In the genomic region with DNA sequence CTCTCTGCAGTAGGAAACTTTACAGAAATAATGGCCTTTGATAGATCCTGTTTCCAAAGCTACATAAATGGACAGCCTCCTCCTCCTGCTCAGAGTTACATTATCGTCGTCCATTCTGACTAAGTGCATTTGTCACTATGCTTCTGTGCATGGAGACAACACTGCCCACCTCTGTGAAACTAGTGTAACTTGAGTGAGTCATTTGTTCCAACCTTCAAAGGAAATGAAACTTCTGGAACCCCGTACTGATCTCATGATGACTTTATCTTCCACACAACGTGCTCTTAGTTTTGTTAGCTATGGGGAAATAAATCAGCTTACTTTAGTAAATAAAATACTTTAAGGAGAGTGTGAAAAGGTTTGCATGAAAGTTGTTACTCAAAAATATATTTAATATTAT, we compare ENCODE assay signal across 26 mouse cellular contexts. TPM values are rescaled to one million over a fixed set of nuclear protein-coding genes. Genes with fewer than 3 reads are reported as not detected.
DNase-seq lines count a peak whose midpoint lies in the region; ATAC-seq and TF ChIP-seq lines count a peak whose summit lies in the region.
"Had no signal": no experiment of that assay in that cellular context is flagged by ENCODE, and none has a peak within 500 bp of the region (broad histone marks: within the 10 kb centered on the region; RNA-seq: fewer than 3 reads in every experiment).

No protein-coding gene starts in this region.

- DNase-seq in right cerebral cortex, adult 18-20 months, result peak; percentile 37
- DNase-seq in right cerebral cortex, postnatal 25 days, result no peak
- DNase-seq in CH12.LX (ENCODE audit: extremely low read depth), result peak; percentile 90
- no peak for DNase-seq in forebrain, embryonic 14.5 days (ENCODE audit: low spot score)
- DNase-seq in adrenal gland, adult 8-10 months, result no peak
- DNase-seq: adrenal gland, adult 2 months; adrenal gland, postnatal 14 days; B cell, adult 2 months; cerebellum, adult 11 months; cerebellum, adult 18-20 months; cerebellum, adult 8-10 months; cerebellum, adult 9-11 months; cerebellum, postnatal 14 days; cerebellum, postnatal 36 days; embryo, embryonic 11 days; forebrain, postnatal 0 days had no signal

- TF ChIP-seq POLR2A in CH12.LX (IDR thresholded peaks at IDR 0.05; ENCODE audit: low read depth, low read length) (no peak), myocyte (IDR thresholded peaks at IDR 0.05; ENCODE audit: insufficient read length, low read depth) (no peak)

- peak; percentile 100 for TF ChIP-seq EP300 in CH12.LX (IDR thresholded peaks at IDR 0.05; ENCODE audit: low read length)

- in situ Hi-C loops in CH12.LX (cut with MboI; ENCODE audit: low pct_ligation_motif_present, low pct_unique_long_range_greater_than_20kb, low sequenced_read_pairs), result no loop called here

- H3K27me3 ChIP-seq in CH12.LX (replicated peaks), result no peaks in the 10 kb centered on the region
- no peaks in the 10 kb centered on the region for H3K27me3 ChIP-seq in myocyte (ENCODE audit: control insufficient read depth, insufficient read depth, insufficient read length)
- no peaks in the 10 kb centered on the region for H3K27me3 ChIP-seq in forebrain, embryonic 14.5 days (replicated peaks; ENCODE audit: control insufficient read depth, insufficient read depth, low read length)
- H3K27me3 ChIP-seq: embryonic facial prominence, embryonic 13.5 days; embryonic facial prominence, embryonic 15.5 days; forebrain, embryonic 12.5 days; forebrain, embryonic 15.5 days had no signal

- TF ChIP-seq RAD21 in CH12.LX (IDR thresholded peaks at IDR 0.05; ENCODE audit: low read depth, low read length), result peak; percentile 17

- H3K79me2 ChIP-seq in CH12.LX (replicated peaks; ENCODE audit: control insufficient read depth, extremely low read depth, insufficient read depth, poor library complexity, severe bottlenecking), result no peaks in the 10 kb centered on the region
- peaks cover 1% of the 10 kb centered on the region for H3K79me2 ChIP-seq in myocyte (ENCODE audit: control insufficient read depth, insufficient read depth)

- H3K4me2 ChIP-seq in CH12.LX (ENCODE audit: insufficient read depth, low read depth, poor library complexity, severe bottlenecking), result peak overlapping the region; percentile 82
- H3K4me2 ChIP-seq in myocyte (ENCODE audit: low read depth), result peak overlapping the region; percentile 3
- no peak overlapping the region for H3K4me2 ChIP-seq in forebrain, embryonic 14.5 days (ENCODE audit: low read length)
- H3K4me2 ChIP-seq: embryonic facial prominence, embryonic 13.5 days; embryonic facial prominence, embryonic 15.5 days; forebrain, embryonic 12.5 days; forebrain, embryonic 15.5 days had no signal

- no peaks in the 10 kb centered on the region for H3K36me3 ChIP-seq in CH12.LX (replicated peaks in 1 of 2; ENCODE audit: control insufficient read depth in 1 of 2, insufficient read depth in 1 of 2, low read length in 1 of 2)
- H3K36me3 ChIP-seq in myocyte (ENCODE audit: control insufficient read depth, insufficient read depth), result no peaks in the 10 kb centered on the region
- no peaks in the 10 kb centered on the region for H3K36me3 ChIP-seq in forebrain, embryonic 14.5 days (ENCODE audit: control insufficient read depth, insufficient read depth, low read length)
- H3K36me3 ChIP-seq: embryonic facial prominence, embryonic 13.5 days; embryonic facial prominence, embryonic 15.5 days; forebrain, embryonic 10.5 days; forebrain, embryonic 12.5 days; forebrain, embryonic 15.5 days had no signal

- H3K4me3 ChIP-seq in CH12.LX (replicated peaks in 1 of 3; ENCODE audit: low read depth in 2 of 3, low read length in 2 of 3, poor library complexity in 1 of 3) (no peak overlapping the region), myocyte (no peak overlapping the region)
- H3K4me3 ChIP-seq in forebrain, embryonic 14.5 days (ENCODE audit: low read depth, low read length), result no peak overlapping the region
- H3K4me3 ChIP-seq: embryonic facial prominence, embryonic 13.5 days; embryonic facial prominence, embryonic 15.5 days; erythroblast, embryonic 14.5 days; forebrain, embryonic 10.5 days; forebrain, embryonic 12.5 days; forebrain, embryonic 15.5 days had no signal

- H3K27ac ChIP-seq in CH12.LX (ENCODE audit: insufficient read depth, low read depth), result no peak overlapping the region
- H3K27ac ChIP-seq in forebrain, embryonic 14.5 days (ENCODE audit: low read depth, low read length), result no peak overlapping the region
- H3K27ac ChIP-seq: embryonic facial prominence, embryonic 13.5 days; embryonic facial prominence, embryonic 15.5 days; forebrain, embryonic 10.5 days; forebrain, embryonic 12.5 days; forebrain, embryonic 15.5 days had no signal

- dilution Hi-C loops in CH12.LX (cut with MboI; ENCODE audit: extremely low pct_ligation_motif_present, extremely low pct_unique_long_range_greater_than_20kb, low sequenced_read_pairs), result no loop called here

- no peaks in the 10 kb centered on the region for H3K9me3 ChIP-seq in CH12.LX (replicated peaks; ENCODE audit: low read length)
- H3K9me3 ChIP-seq in forebrain, embryonic 14.5 days (replicated peaks; ENCODE audit: control insufficient read depth, low read length), result no peaks in the 10 kb centered on the region
- H3K9me3 ChIP-seq: embryonic facial prominence, embryonic 13.5 days; embryonic facial prominence, embryonic 15.5 days; forebrain, embryonic 10.5 days; forebrain, embryonic 12.5 days; forebrain, embryonic 15.5 days had no signal

- H3K4me1 ChIP-seq in CH12.LX (ENCODE audit: control insufficient read depth in 1 of 2, insufficient read depth in 2 of 2), result peaks cover 10 to 35% of the 10 kb centered on the region in 2 experiments
- H3K4me1 ChIP-seq in forebrain, embryonic 14.5 days (ENCODE audit: control insufficient read depth, insufficient read depth, low read length), result no peaks in the 10 kb centered on the region
- H3K4me1 ChIP-seq: embryonic facial prominence, embryonic 15.5 days; forebrain, embryonic 10.5 days; forebrain, embryonic 12.5 days; forebrain, embryonic 15.5 days had no signal

- no peak for ATAC-seq in forebrain, embryonic 14.5 days
- ATAC-seq: CD4-positive, CD25-positive, alpha-beta regulatory T cell, adult 4 months; forebrain, embryonic 15.5 days; forebrain, postnatal 0 days had no signal

- 87% methylated on average over 4 of the region's 4 CpGs for WGBS in forebrain, embryonic 14.5 days

- no peak overlapping the region for H3ac ChIP-seq in myocyte (ENCODE audit: control insufficient read depth, insufficient read length)

- H3K9ac ChIP-seq in CH12.LX (ENCODE audit: insufficient read depth, low read depth), result no peak overlapping the region
- no peak overlapping the region for H3K9ac ChIP-seq in forebrain, embryonic 14.5 days (ENCODE audit: low read length)
- H3K9ac ChIP-seq: embryonic facial prominence, embryonic 13.5 days; embryonic facial prominence, embryonic 15.5 days; forebrain, embryonic 12.5 days; forebrain, embryonic 15.5 days; forebrain, postnatal 0 days had no signal

- TF ChIP-seq CTCF in CH12.LX (conservative IDR thresholded peaks at IDR 0.05 in 1 of 2, IDR thresholded peaks at IDR 0.05 in 1 of 2; ENCODE audit: low read depth in 2 of 2, low read length in 2 of 2), result no peak

TF ChIP-seq in CH12.LX, 34 proteins besides CTCF, POLR2A, EP300 and RAD21 (continues in another document):
- peak; percentile 78; the same call in 1 of the 2 replicates for TF ChIP-seq CHD2 (IDR thresholded peaks at IDR 0.05; ENCODE audit: low read length)
- TF ChIP-seq TBP (conservative IDR thresholded peaks at IDR 0.05; ENCODE audit: low read depth, low read length), result no peak; the same call in 1 of the 2 replicates
- TF ChIP-seq ELF1 (IDR thresholded peaks at IDR 0.05; ENCODE audit: low read depth, low read length), result no peak
- peak; percentile 95 for TF ChIP-seq MYC (IDR thresholded peaks at IDR 0.05; ENCODE audit: low read depth, low read length)
- no peak for TF ChIP-seq USF1 (IDR thresholded peaks at IDR 0.05; ENCODE audit: low read depth, low read length)
- TF ChIP-seq JUN (IDR thresholded peaks at IDR 0.05; ENCODE audit: insufficient read depth, low read depth, low read length), result peak; percentile 100
- TF ChIP-seq MAX (IDR thresholded peaks at IDR 0.05; ENCODE audit: low read length), result peak; percentile 87
- TF ChIP-seq HCFC1 (IDR thresholded peaks at IDR 0.05; ENCODE audit: low read depth, low read length), result no peak
- peak; percentile 100 for TF ChIP-seq IRF4 (IDR thresholded peaks at IDR 0.05; ENCODE audit: low read depth, low read length)
- TF ChIP-seq MXI1 (IDR thresholded peaks at IDR 0.05; ENCODE audit: low read depth, low read length), result peak; percentile 47; the same call in 1 of the 2 replicates
- no peak for TF ChIP-seq NELFE (IDR thresholded peaks at IDR 0.05; ENCODE audit: low read depth, low read length)
- peak; percentile 93 for TF ChIP-seq RCOR1 (conservative IDR thresholded peaks at IDR 0.05; ENCODE audit: low read depth, low read length)
- TF ChIP-seq JUND (conservative IDR thresholded peaks at IDR 0.05; ENCODE audit: low read depth, low read length), result peak; percentile 100

TF ChIP-seq in myocyte, 11 proteins besides CTCF, POLR2A, EP300 and RAD21:
- TF ChIP-seq MYOG (IDR thresholded peaks at IDR 0.05; ENCODE audit: control insufficient read depth in 1 of 3, insufficient read depth in 1 of 3, insufficient read length in 2 of 3, low read depth in 2 of 3) (no peak), SRF (IDR thresholded peaks at IDR 0.05; ENCODE audit: control insufficient read depth, insufficient read length, low read depth) (no peak), TCF12 (IDR thresholded peaks at IDR 0.05; ENCODE audit: insufficient read depth, poor library complexity, severe bottlenecking) (no peak), REST (IDR thresholded peaks at IDR 0.05; ENCODE audit: insufficient read depth, insufficient read length) (no peak), MAX (IDR thresholded peaks at IDR 0.05; ENCODE audit: low read depth) (no peak), CEBPB (IDR thresholded peaks at IDR 0.05; ENCODE audit: insufficient read depth, poor library complexity, severe bottlenecking) (no peak), E2F4 (IDR thresholded peaks at IDR 0.05; ENCODE audit: insufficient read depth) (no peak), POLR2AphosphoS2 (IDR thresholded peaks at IDR 0.05; ENCODE audit: insufficient read length, low read depth) (no peak), TCF3 (IDR thresholded peaks at IDR 0.05; ENCODE audit: insufficient read length, low read depth) (no peak), USF1 (IDR thresholded peaks at IDR 0.05; ENCODE audit: low read depth) (no peak), MYOD1 (IDR thresholded peaks at IDR 0.05; ENCODE audit: control insufficient read depth in 1 of 3, insufficient read length in 2 of 3, low read depth in 2 of 3) (no peak)
TF ChIP-seq in myocyte: peak in this region for 0.

RNA-seq across cellular contexts. Expression of a gene that starts 50.1 kb away (rescaled TPM):
- total RNA-seq in CH12.LX (2012; rRNA removed) (not detected in 2 replicates), CH12.LX (2014; rRNA removed) (not detected in 2 replicates)
- polyA plus RNA-seq in CH12.LX (2012; ENCODE audit: insufficient read length, low read depth) (not detected in 2 replicates), myocyte (2012; fragmentation: generic; extraction: Trizol) (5.0 TPM)
- polyA plus RNA-seq in forebrain, embryonic 14.5 days (2014; fragmentation: Nextera tagmentation; extraction: Ambion mirVana), result 9.0 and 12.1 TPM in 2 replicates
- 10 to 100 TPM; 12.2 to 13.8 (median 13.0) TPM for total RNA-seq in adrenal gland, adult 8-10 months (2022)
- total RNA-seq: common myeloid progenitor, adult 5-6 weeks; MEL had no signal
- polyA plus RNA-seq: erythroblast, embryonic 14.5 days had no signal

Comparison
In these comparisons a context has a peak if more than half of its experiments do, and no peak if none do; other contexts are left out.
1. DNase-seq: peak in right cerebral cortex, adult 18-20 months (single experiment) and CH12.LX (single experiment); none in right cerebral cortex, postnatal 25 days (single experiment), forebrain, embryonic 14.5 days (single experiment) and adrenal gland, adult 8-10 months (single experiment).